Mouse (Mus musculus): Measurements from ENCODE around the gene Sh2b1. TPM values are rescaled to one million over a fixed set of nuclear protein-coding genes. Genes with fewer than 3 reads are reported as not detected.

The Sh2b1 gene
- polyA plus RNA-seq, 1 experiment from 2014 or later = 40.9 TPM

DNA sequence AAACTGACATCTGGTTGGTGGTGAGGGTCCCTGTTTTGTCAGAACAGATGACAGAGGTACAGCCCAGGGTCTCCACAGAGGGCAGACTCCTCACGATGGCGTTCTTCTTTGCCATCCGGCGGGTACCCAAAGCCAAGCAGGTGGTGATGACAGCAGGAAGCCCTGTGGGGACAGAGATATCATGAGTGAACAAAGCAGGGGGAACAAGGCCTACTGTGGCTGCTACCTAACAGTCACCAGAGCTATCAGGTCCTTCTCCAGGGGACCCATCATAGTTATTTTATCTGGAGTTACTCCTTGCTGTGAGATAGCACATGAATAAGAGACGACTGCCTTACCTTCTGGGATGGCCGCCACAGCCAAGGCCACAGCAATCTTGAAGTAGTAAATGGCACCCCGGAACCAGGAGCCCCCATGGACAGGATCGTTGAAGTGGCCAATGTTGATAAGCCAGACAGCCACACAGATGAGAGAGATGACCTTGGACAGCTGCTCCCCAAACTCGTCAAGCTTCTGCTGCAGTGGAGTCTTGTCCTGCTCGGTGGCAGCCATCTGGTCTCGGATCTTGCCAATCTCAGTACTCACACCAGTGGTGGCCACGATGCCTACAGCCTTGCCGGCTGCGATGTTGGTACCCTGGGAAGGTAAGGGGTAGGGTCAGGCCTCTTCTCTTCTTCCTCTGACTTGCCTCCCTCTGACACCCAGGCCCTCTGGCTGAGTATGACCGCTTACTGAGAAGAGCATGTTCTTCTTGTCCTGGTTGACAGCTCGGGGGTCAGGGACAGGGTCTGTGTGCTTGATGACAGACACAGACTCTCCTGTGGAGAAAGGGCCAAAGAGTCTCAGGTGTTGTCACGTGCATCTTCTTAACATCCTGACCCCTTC is 18.6 kb downstream of the Sh2b1 start:
- Histone ChIP-seq H3K36me3 (ENCODE audit: control insufficient read depth, insufficient read depth, low read length) (no peaks in the 10 kb centered on the region), H3K4me3 (ENCODE audit: low read depth, low read length) (no peak overlapping the region), H3K4me2 (ENCODE audit: low read length) (no peak overlapping the region), H3K9me3 (ENCODE audit: control insufficient read depth, low read length) (no peaks in the 10 kb centered on the region), H3K9ac (ENCODE audit: low read length) (no peak overlapping the region), H3K4me1 (replicated peaks; ENCODE audit: control insufficient read depth, insufficient read depth, low read length) (no peaks in the 10 kb centered on the region), H3K27me3 (replicated peaks; ENCODE audit: control insufficient read depth, insufficient read depth, low read length) (no peaks in the 10 kb centered on the region), H3K27ac (ENCODE audit: low read depth) (no peak overlapping the region)
- DNase-seq (ENCODE audit: low spot score) (no peak), ATAC-seq (replicated peaks; ENCODE audit: low FRiP score, low TSS enrichment, low read depth) (no peak)
- 90% methylated on average over 17 of the region's 17 CpGs for WGBS

DNA sequence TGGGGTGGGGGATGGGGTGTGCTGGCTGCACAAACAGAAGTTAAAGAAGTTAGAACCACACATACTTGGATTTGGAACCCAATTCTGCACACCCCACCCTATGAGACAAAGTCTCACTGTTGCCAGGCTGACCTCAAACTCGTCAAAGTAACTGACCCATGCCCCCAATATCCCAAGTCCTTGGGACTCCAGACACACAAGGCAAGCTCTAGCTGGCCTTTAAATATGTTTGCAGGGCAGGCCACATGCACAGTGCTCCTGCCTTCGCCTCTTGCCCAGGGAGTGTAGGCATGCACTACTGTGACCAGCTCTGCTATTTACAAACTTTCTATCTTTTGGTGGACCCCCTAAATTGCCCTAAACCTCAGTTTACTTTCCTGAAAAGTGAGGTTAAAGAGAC is 20.0 kb downstream of the Sh2b1 start:
- H3K9me3 ChIP-seq (ENCODE audit: control insufficient read depth, low read length) = no peaks in the 10 kb centered on the region
- no peak overlapping the region for H3K27ac ChIP-seq (ENCODE audit: low read depth)
- DNase-seq (ENCODE audit: low spot score) (no peak), ATAC-seq (replicated peaks; ENCODE audit: low FRiP score, low TSS enrichment, low read depth) (no peak)
- no peaks in the 10 kb centered on the region for H3K27me3 ChIP-seq (replicated peaks; ENCODE audit: control insufficient read depth, insufficient read depth, low read length)
- H3K4me3 ChIP-seq (ENCODE audit: low read depth, low read length) = no peak overlapping the region
- no peak overlapping the region for H3K9ac ChIP-seq (ENCODE audit: low read length)
- no peaks in the 10 kb centered on the region for H3K36me3 ChIP-seq (ENCODE audit: control insufficient read depth, insufficient read depth, low read length)
- WGBS = 78% methylated on average over 2 of the region's 2 CpGs
- H3K4me2 ChIP-seq (ENCODE audit: low read length) = no peak overlapping the region
- no peaks in the 10 kb centered on the region for H3K4me1 ChIP-seq (replicated peaks; ENCODE audit: control insufficient read depth, insufficient read depth, low read length)

DNA sequence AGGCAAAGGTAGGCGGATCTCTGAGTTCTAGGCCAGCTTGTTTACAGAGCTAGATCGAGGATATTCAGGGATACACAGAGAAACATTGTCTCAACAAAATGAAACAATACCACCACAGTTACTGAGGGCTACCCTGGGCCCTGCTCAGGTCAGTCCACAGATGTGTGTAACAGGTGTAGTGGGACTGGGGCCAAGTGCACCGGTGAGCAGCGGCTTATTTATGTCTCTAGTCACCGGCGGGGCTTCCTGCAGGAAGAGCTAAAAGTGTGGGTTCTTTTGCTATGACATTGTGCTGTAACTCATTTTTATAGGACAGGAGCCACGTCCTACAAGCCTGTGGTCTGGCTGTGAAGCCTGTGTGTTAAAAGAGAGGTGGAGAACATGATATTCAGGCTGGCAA is 21.4 kb downstream of the Sh2b1 start:
- no peak overlapping the region for H3K4me2 ChIP-seq (ENCODE audit: low read length)
- no peak for ATAC-seq (replicated peaks; ENCODE audit: low FRiP score, low TSS enrichment, low read depth)
- WGBS = 44% methylated on average over 7 of the region's 7 CpGs
- DNase-seq (ENCODE audit: low spot score) = no peak
- H3K36me3 ChIP-seq (ENCODE audit: control insufficient read depth, insufficient read depth, low read length) = no peaks in the 10 kb centered on the region
- no peaks in the 10 kb centered on the region for H3K9me3 ChIP-seq (ENCODE audit: control insufficient read depth, low read length)
- no peak overlapping the region for H3K27ac ChIP-seq (ENCODE audit: low read depth)
- H3K4me3 ChIP-seq (ENCODE audit: low read depth, low read length) = no peak overlapping the region
- no peak overlapping the region for H3K9ac ChIP-seq (ENCODE audit: low read length)
- no peaks in the 10 kb centered on the region for H3K27me3 ChIP-seq (replicated peaks; ENCODE audit: control insufficient read depth, insufficient read depth, low read length)
- no peaks in the 10 kb centered on the region for H3K4me1 ChIP-seq (replicated peaks; ENCODE audit: control insufficient read depth, insufficient read depth, low read length)

DNA sequence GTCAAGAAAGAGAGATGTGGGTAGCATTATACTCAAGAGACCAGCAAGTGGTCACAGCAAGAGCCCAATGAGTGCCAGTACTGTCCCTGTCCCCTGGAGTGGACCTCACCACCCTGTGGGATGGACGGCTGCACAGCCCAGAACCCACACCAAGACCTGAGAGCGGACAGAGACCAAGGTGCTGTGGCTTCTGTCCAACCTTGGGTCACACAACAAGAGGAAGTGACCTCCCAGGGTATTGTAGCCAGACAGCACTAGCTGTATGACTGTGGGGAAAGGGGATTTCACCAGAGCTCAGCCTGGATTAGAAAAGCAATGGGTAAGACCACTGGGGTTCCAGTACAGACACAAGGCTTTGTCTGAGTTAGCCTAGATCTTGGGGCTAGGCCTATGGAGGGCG is 23.0 kb downstream of the Sh2b1 start:
- no peaks in the 10 kb centered on the region for H3K9me3 ChIP-seq (ENCODE audit: control insufficient read depth, low read length)
- H3K4me1 ChIP-seq (replicated peaks; ENCODE audit: control insufficient read depth, insufficient read depth, low read length) = no peaks in the 10 kb centered on the region
- peaks cover 8% of the 10 kb centered on the region; the same call in 1 of the 2 replicates for H3K36me3 ChIP-seq (ENCODE audit: control insufficient read depth, insufficient read depth, low read length)
- H3K4me3 ChIP-seq (ENCODE audit: low read depth, low read length) = no peak overlapping the region
- H3K27ac ChIP-seq (ENCODE audit: low read depth) = no peak overlapping the region
- 94% methylated on average over 3 of the region's 3 CpGs for WGBS
- ATAC-seq (replicated peaks; ENCODE audit: low FRiP score, low TSS enrichment, low read depth) (no peak), DNase-seq (ENCODE audit: low spot score) (no peak)
- H3K9ac ChIP-seq (ENCODE audit: low read length) = no peak overlapping the region
- H3K27me3 ChIP-seq (replicated peaks; ENCODE audit: control insufficient read depth, insufficient read depth, low read length) = no peaks in the 10 kb centered on the region
- no peak overlapping the region for H3K4me2 ChIP-seq (ENCODE audit: low read length)

DNA sequence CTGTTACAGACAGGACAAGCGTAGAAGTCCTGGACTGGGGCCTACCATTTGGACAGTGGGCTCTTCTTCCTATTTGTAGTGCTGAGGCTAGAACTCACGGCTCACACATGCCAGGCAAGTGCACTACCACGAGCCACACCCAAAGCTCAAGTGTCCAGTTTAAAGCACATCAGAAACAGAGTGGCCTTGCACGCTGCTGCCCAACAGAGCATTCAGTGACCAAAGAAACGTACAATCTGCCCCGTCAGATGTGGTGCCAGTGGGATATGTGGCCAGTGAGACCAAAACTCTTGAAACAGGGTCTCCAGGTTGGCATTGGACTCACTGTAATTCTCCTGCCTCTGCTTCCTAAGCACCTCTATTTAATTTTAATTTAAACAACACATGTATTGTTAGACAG is 24.6 kb downstream of the Sh2b1 start:
- Histone ChIP-seq H3K4me3 (ENCODE audit: low read depth, low read length) (no peak overlapping the region), H3K4me2 (ENCODE audit: low read length) (no peak overlapping the region), H3K27me3 (replicated peaks; ENCODE audit: control insufficient read depth, insufficient read depth, low read length) (no peaks in the 10 kb centered on the region), H3K9me3 (ENCODE audit: control insufficient read depth, low read length) (no peaks in the 10 kb centered on the region), H3K36me3 (ENCODE audit: control insufficient read depth, insufficient read depth, low read length) (peaks cover 16% of the 10 kb centered on the region), H3K27ac (ENCODE audit: low read depth) (no peak overlapping the region), H3K4me1 (replicated peaks; ENCODE audit: control insufficient read depth, insufficient read depth, low read length) (no peaks in the 10 kb centered on the region), H3K9ac (ENCODE audit: low read length) (no peak overlapping the region)
- DNase-seq (ENCODE audit: low spot score) (no peak), ATAC-seq (replicated peaks; ENCODE audit: low FRiP score, low TSS enrichment, low read depth) (no peak)
- WGBS = 89% methylated on average over 6 of the region's 6 CpGs

DNA sequence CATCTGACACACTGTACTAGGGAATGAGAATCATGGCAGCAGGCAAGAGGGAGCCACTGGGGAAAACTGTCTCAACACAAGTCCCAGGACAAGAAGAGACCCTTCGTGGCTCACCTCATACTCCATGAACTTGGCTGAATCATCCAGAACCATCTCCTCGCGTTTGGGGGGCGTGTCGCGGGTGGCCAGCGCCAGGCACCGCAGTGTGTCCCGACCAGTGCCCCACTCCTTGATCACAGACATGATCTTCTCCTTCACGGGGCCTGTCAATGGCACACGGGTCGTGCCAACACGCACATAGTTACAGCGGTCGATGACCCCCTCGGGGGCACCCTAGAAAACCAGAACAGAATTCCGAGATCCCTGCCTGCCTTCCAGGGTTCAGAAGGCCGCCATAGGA is 25.2 kb downstream of the Sh2b1 start:
- Histone ChIP-seq H3K36me3 (ENCODE audit: control insufficient read depth, insufficient read depth, low read length) (peaks cover 23% of the 10 kb centered on the region), H3K4me3 (ENCODE audit: low read depth, low read length) (no peak overlapping the region), H3K4me1 (replicated peaks; ENCODE audit: control insufficient read depth, insufficient read depth, low read length) (no peaks in the 10 kb centered on the region), H3K9ac (ENCODE audit: low read length) (no peak overlapping the region), H3K4me2 (ENCODE audit: low read length) (no peak overlapping the region), H3K27me3 (replicated peaks; ENCODE audit: control insufficient read depth, insufficient read depth, low read length) (no peaks in the 10 kb centered on the region), H3K9me3 (ENCODE audit: control insufficient read depth, low read length) (no peaks in the 10 kb centered on the region), H3K27ac (ENCODE audit: low read depth) (no peak overlapping the region)
- no peak for ATAC-seq (replicated peaks; ENCODE audit: low FRiP score, low TSS enrichment, low read depth)
- WGBS = 92% methylated on average over 18 of the region's 18 CpGs
- no peak for DNase-seq (ENCODE audit: low spot score)

DNA sequence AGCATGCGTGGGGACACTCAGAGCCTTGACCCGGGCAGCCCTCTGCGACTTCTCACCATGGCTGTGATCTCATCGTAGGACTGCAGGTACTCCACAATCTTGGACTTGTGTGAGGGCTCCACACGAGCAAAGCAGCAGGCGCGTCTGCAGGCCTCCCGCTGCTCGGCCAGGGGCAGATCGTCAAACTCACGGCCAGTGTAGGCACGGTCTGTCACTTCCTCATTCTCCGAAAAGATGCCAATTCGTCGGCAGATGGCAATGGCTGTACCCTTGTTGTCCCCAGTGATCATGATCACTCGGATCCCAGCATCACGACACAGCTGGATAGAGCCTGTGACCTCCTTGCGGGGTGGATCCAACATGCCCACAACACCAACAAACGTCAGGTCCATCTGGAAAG is 26.7 kb downstream of the Sh2b1 start:
- Histone ChIP-seq H3K4me1 (replicated peaks; ENCODE audit: control insufficient read depth, insufficient read depth, low read length) (no peaks in the 10 kb centered on the region), H3K9ac (ENCODE audit: low read length) (no peak overlapping the region), H3K4me2 (ENCODE audit: low read length) (no peak overlapping the region), H3K4me3 (ENCODE audit: low read depth, low read length) (no peak overlapping the region), H3K27ac (ENCODE audit: low read depth) (no peak overlapping the region), H3K36me3 (ENCODE audit: control insufficient read depth, insufficient read depth, low read length) (peaks cover 34% of the 10 kb centered on the region), H3K27me3 (replicated peaks; ENCODE audit: control insufficient read depth, insufficient read depth, low read length) (no peaks in the 10 kb centered on the region), H3K9me3 (ENCODE audit: control insufficient read depth, low read length) (no peaks in the 10 kb centered on the region)
- ATAC-seq (replicated peaks; ENCODE audit: low FRiP score, low TSS enrichment, low read depth) (no peak), DNase-seq (ENCODE audit: low spot score) (no peak)
- 92% methylated on average over 19 of the region's 19 CpGs for WGBS

DNA sequence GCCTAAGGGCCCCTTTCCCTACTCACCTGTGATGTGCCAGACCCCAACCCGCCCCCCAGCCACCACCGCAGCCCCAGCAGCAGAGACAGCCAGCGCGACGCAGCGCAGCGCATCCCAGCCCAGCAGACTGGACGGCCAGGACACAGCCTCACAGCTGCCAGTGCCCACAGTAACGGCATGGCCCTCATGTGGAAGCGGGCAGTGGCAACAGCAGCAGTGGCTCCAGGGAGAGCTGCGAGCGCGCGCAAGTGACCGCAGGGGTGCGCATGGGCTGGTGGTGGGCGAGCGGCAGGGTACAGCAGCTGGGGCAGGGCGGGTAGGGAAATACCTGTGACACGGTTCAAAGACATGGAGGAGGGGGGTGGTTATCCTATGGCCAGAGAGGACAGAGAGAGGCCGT is 29.0 kb downstream of the Sh2b1 start:
- Histone ChIP-seq H3K9ac (ENCODE audit: low read length) (no peak overlapping the region), H3K4me3 (ENCODE audit: low read depth, low read length) (no peak overlapping the region), H3K4me1 (replicated peaks; ENCODE audit: control insufficient read depth, insufficient read depth, low read length) (no peaks in the 10 kb centered on the region), H3K4me2 (ENCODE audit: low read length) (no peak overlapping the region), H3K36me3 (ENCODE audit: control insufficient read depth, insufficient read depth, low read length) (peaks cover 40% of the 10 kb centered on the region), H3K9me3 (ENCODE audit: control insufficient read depth, low read length) (no peaks in the 10 kb centered on the region), H3K27me3 (replicated peaks; ENCODE audit: control insufficient read depth, insufficient read depth, low read length) (no peaks in the 10 kb centered on the region), H3K27ac (ENCODE audit: low read depth) (no peak overlapping the region)
- 89% methylated on average over 21 of the region's 21 CpGs for WGBS
- DNase-seq (ENCODE audit: low spot score) (no peak), ATAC-seq (replicated peaks; ENCODE audit: low FRiP score, low TSS enrichment, low read depth) (no peak)

Data from intestine, embryonic 14.5 days (tissue).